Mouse (Mus musculus) embryonic facial prominence, embryonic 10.5 days (tissue): ENCODE measurements around the gene Gm13271. TPM values are rescaled to one million over a fixed set of nuclear protein-coding genes. Genes with fewer than 3 reads are reported as not detected.
"Not testable (repeated sequence)": the region's sequence is repeated elsewhere in the genome, so short reads cannot be mapped to it uniquely, and the experiment has no call there.

Source experiments
- DNase-seq: peaks from one replicate; pipeline ENCODE4 v3.0.0-alpha.2; 2017; ENCODE audit warnings: low spot score
- H3K27ac ChIP-seq: fragments of 300-500 bp; sonication (generic); replicated peaks from 2 replicates; pipeline ENCODE4 v1.5.1; 2016; ENCODE audit warnings: mild to moderate bottlenecking
- H3K27me3 ChIP-seq: fragments of 300-500 bp; sonication (generic); replicated peaks from 2 replicates; pipeline ENCODE4 v1.6.1; 2016; ENCODE audit warnings: low read depth, mild to moderate bottlenecking; ENCODE audit not compliant: poor library complexity, severe bottlenecking
- H3K36me3 ChIP-seq: fragments of 300-500 bp; sonication (generic); replicated peaks from 2 replicates; pipeline ENCODE4 v1.6.1; 2016; ENCODE audit warnings: mild to moderate bottlenecking, moderate library complexity
- H3K4me1 ChIP-seq: fragments of 300-500 bp; sonication (generic); 2 replicates; pipeline ENCODE4 v1.6.1; 2016
- H3K4me3 ChIP-seq: fragments of 300-500 bp; sonication (generic); 2 replicates; pipeline ENCODE4 v1.5.1; 2016; ENCODE audit warnings: mild to moderate bottlenecking, moderate library complexity
- H3K9me3 ChIP-seq: fragments of 300-500 bp; sonication (generic); 2 replicates; pipeline ENCODE4 v1.6.1; 2016; ENCODE audit warnings: mild to moderate bottlenecking
- WGBS: fragments of 180-500 bp; shearing (Covaris S2); methylation state at CpG from one replicate; pipeline ENCODE4 v1.1.7; 2016; 5-methylcytosine and 5-hydroxymethylcytosine counted together
- polyA plus RNA-seq: library from polyadenylated mRNA; unstranded; fragments of >200 nt; fragmentation: Nextera tagmentation; extraction: Ambion mirVana; gene quantifications from 2 replicates; pipeline ENCODE4 v1.2.1, GENCODE M21; 2016

The Gm13271 gene
- polyA plus RNA-seq, 1 experiment from 2014 or later: not detected

DNA sequence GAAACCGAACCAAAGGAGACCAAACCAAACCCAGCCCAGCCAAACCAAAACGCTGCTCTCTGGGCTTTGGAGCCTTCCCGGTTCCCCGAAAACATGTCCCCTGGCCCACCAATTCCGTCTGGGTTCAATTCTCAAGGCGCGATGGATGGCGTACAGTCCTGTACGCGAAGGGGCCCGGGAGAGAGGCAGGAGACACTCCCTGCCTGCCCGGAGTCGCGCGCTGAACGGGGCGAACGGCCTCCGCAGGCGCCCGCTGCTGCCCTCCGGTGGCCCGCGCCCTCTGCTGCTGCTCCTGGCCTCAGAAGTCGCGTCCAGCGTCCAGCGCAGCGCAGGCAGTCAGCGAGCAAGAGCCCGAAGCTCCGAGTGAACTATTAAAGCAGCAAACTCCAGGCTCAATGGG lies 18.9 kb downstream of the Gm13271 start, which contains the start of gene Gm13290:
Gene Gm13290, plus strand, starts transcription at position 301 of the 400 bp plus-strand sequence.
- not testable (repeated sequence) for H3K4me3 ChIP-seq, H3K9me3 ChIP-seq, H3K27ac ChIP-seq, H3K4me1 ChIP-seq, H3K36me3 ChIP-seq, H3K27me3 ChIP-seq, DNase-seq
- no CpG with 5 or more reads among the region's 32 CpGs for WGBS

GRCm38 (mm10) chr4:88776622-88777021 lies 22.0 kb downstream of the Gm13271 start, which contains the start of gene Gm13289:
Gene Gm13289, plus strand, starts transcription at chr4:88776922.
- H3K27me3 ChIP-seq, H3K4me1 ChIP-seq, DNase-seq, H3K27ac ChIP-seq, H3K4me3 ChIP-seq, H3K36me3 ChIP-seq, H3K9me3 ChIP-seq: not testable (repeated sequence)
- no CpG with 5 or more reads among the region's 29 CpGs for WGBS

DNA sequence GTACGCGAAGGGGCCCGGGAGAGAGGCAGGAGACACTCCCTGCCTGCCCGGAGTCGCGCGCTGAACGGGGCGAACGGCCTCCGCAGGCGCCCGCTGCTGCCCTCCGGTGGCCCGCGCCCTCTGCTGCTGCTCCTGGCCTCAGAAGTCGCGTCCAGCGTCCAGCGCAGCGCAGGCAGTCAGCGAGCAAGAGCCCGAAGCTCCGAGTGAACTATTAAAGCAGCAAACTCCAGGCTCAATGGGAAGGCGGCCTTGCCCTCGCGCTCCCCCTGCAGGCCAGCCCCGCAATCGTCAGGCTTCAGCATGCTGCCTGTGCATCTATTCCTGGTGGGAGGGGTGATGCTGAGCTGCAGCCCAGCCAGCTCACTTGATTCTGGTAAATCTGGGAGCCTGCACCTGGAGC lies 24.9 kb downstream of the Gm13271 start, which contains the start of gene Gm13272:
Gene Gm13272, plus strand, starts transcription at position 301 of the 400 bp plus-strand sequence.
- H3K9me3 ChIP-seq, H3K4me1 ChIP-seq, H3K27ac ChIP-seq, H3K27me3 ChIP-seq, H3K36me3 ChIP-seq, DNase-seq, H3K4me3 ChIP-seq: not testable (repeated sequence)
- no CpG with 5 or more reads among the region's 29 CpGs for WGBS

DNA sequence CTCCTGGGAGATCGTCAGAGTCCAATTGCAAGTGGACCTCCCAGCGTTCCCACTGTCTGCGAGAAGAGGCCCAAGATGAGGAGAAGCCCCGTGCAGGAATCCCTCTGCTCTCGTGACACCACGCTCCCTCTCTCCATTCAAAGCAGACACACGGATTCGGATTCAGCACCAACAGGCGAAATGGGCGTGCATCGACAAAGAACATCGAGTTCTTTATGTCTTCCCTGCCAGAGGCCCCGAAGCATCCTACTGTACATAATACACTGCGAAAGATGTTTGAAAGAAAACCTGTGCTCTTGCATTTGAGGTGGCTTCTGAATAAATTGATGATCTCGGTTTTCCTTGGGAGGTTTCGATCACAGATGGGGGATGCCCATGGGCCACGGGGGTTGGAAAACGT lies 25.7 kb downstream of the Gm13271 start:
- not testable (repeated sequence) for H3K9me3 ChIP-seq, H3K4me3 ChIP-seq, H3K4me1 ChIP-seq, H3K36me3 ChIP-seq, H3K27me3 ChIP-seq, DNase-seq, H3K27ac ChIP-seq
- WGBS: 42% methylated on average over 16 of the region's 18 CpGs

DNA sequence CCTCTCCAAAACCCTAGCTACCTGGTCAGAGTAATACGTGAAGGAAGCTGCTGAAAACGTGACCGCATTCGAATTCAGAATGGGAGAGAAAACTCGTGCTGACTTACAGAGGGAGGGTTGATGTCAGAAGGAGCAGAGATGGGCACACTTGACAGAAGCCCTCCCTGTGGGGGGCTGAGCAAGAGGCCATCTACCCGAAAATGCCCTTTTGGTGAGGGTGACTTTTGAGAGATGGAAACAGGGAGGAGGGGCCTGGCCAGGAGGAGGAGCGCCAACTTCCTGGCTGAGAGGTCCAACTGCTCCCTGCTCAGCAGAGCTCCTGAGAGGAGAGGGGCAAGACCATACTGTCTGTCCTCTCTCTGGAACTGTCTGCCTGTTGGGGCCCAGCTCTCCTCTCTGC lies 27.2 kb downstream of the Gm13271 start, which contains the start of gene Ifnz:
Gene Ifnz, plus strand, starts transcription at position 301 of the 400 bp plus-strand sequence.
- not testable (repeated sequence) for H3K4me1 ChIP-seq, DNase-seq, H3K27me3 ChIP-seq, H3K27ac ChIP-seq, H3K9me3 ChIP-seq, H3K36me3 ChIP-seq
- H3K4me3 ChIP-seq: peak within 1 kb of the TSS; percentile 40; the same call in 1 of the 2 replicates
- 24% methylated on average over 5 of the region's 7 CpGs for WGBS

DNA sequence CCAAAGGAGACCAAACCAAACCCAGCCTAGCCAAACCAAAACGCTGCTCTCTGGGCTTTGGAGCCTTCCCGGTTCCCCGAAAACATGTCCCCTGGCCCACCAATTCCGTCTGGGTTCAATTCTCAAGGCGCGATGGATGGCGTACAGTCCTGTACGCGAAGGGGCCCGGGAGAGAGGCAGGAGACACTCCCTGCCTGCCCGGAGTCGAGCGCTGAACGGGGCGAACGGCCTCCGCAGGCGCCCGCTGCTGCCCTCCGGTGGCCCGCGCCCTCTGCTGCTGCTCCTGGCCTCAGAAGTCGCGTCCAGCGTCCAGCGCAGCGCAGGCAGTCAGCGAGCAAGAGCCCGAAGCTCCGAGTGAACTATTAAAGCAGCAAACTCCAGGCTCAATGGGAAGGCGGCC lies 27.7 kb downstream of the Gm13271 start:
- 2% methylated on average over 15 of the region's 31 CpGs for WGBS
- not testable (repeated sequence) for H3K36me3 ChIP-seq, H3K4me1 ChIP-seq, H3K27ac ChIP-seq, H3K27me3 ChIP-seq, DNase-seq, H3K9me3 ChIP-seq
- peak overlapping the region; percentile 40; the same call in 1 of the 2 replicates for H3K4me3 ChIP-seq

DNA sequence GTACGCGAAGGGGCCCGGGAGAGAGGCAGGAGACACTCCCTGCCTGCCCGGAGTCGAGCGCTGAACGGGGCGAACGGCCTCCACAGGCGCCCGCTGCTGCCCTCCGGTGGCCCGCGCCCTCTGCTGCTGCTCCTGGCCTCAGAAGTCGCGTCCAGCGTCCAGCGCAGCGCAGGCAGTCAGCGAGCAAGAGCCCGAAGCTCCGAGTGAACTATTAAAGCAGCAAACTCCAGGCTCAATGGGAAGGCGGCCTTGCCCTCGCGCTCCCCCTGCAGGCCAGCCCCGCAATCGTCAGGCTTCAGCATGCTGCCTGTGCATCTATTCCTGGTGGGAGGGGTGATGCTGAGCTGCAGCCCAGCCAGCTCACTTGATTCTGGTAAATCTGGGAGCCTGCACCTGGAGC lies 30.7 kb downstream of the Gm13271 start, which contains the start of gene Gm13276:
Gene Gm13276, plus strand, starts transcription at position 301 of the 400 bp plus-strand sequence.
- H3K4me3 ChIP-seq, H3K27ac ChIP-seq, H3K36me3 ChIP-seq, H3K27me3 ChIP-seq, H3K4me1 ChIP-seq, H3K9me3 ChIP-seq, DNase-seq: not testable (repeated sequence)
- WGBS: no CpG with 5 or more reads among the region's 27 CpGs

GRCm38 (mm10) chr4:88788402-88788801 lies 33.7 kb downstream of the Gm13271 start, which contains the start of gene Gm13277:
Gene Gm13277, plus strand, starts transcription at chr4:88788632.
- not testable (repeated sequence) for H3K9me3 ChIP-seq, H3K4me3 ChIP-seq, H3K27ac ChIP-seq, H3K27me3 ChIP-seq, H3K4me1 ChIP-seq, DNase-seq, H3K36me3 ChIP-seq
- 0% methylated on average over 4 of the region's 28 CpGs for WGBS

GRCm38 (mm10) chr4:88791250-88791649 lies 36.6 kb downstream of the Gm13271 start, which contains the start of gene Gm13278:
Gene Gm13278, plus strand, starts transcription at chr4:88791550.
- not testable (repeated sequence) for H3K27me3 ChIP-seq, H3K27ac ChIP-seq, H3K9me3 ChIP-seq, H3K4me1 ChIP-seq, DNase-seq, H3K4me3 ChIP-seq, H3K36me3 ChIP-seq
- WGBS: no CpG with 5 or more reads among the region's 28 CpGs

DNA sequence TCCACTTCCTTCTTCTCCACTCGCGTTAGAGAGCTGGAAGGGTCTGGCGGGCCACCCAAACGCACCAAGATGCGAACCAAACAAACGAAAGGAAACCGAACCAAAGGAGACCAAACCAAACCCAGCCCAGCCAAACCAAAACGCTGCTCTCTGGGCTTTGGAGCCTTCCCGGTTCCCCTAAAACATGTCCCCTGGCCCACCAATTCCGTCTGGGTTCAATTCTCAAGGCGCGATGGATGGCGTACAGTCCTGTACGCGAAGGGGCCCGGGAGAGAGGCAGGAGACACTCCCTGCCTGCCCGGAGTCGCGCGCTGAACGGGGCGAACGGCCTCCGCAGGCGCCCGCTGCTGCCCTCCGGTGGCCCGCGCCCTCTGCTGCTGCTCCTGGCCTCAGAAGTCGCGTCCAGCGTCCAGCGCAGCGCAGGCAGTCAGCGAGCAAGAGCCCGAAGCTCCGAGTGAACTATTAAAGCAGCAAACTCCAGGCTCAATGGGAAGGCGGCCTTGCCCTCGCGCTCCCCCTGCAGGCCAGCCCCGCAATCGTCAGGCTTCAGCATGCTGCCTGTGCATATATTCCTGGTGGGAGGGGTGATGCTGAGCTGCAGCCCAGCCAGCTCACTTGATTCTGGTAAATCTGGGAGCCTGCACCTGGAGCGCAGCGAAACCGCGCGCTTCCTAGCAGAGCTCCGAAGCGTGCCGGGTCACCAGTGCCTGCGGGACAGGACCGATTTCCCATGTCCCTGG lies 39.4 kb downstream of the Gm13271 start, which contains the start of gene Gm13275:
Gene Gm13275, plus strand, starts transcription at position 552 of the 740 bp plus-strand sequence.
- not testable (repeated sequence) for H3K36me3 ChIP-seq, H3K9me3 ChIP-seq, H3K4me3 ChIP-seq, H3K27ac ChIP-seq, DNase-seq, H3K27me3 ChIP-seq, H3K4me1 ChIP-seq
- 2% methylated on average over 19 of the region's 52 CpGs for WGBS

- H3K4me1 ChIP-seq, H3K9me3 ChIP-seq: not testable (repeated sequence)
These were observed 42.4 kb downstream of the Gm13271 start, which contains the start of gene Gm13279 for GRCm38 (mm10) chr4:88797097-88797496. Gene Gm13279, plus strand, starts transcription at chr4:88797397.

DNA sequence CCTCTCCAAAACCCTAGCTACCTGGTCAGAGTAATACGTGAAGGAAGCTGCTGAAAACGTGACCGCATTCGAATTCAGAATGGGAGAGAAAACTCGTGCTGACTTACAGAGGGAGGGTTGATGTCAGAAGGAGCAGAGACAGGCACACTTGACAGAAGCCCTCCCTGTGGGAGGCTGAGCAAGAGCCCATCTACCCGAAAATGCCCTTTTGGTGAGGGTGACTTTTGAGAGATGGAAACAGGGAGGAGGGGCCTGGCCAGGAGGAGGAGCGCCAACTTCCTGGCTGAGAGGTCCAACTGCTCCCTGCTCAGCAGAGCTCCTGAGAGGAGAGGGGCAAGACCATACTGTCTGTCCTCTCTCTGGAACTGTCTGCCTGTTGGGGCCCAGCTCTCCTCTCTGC lies 44.7 kb downstream of the Gm13271 start, which contains the start of gene Gm13285:
Gene Gm13285, plus strand, starts transcription at position 301 of the 400 bp plus-strand sequence.
- not testable (repeated sequence) for DNase-seq
- WGBS: 9% methylated on average over 6 of the region's 7 CpGs

More at GRCm38 (mm10) chr4:88797097-88797496, 42.4 kb downstream of the Gm13271 start, which contains the start of gene Gm13279:
- H3K27ac ChIP-seq, H3K27me3 ChIP-seq, DNase-seq, H3K4me3 ChIP-seq, H3K36me3 ChIP-seq: not testable (repeated sequence)
- no CpG with 5 or more reads among the region's 28 CpGs for WGBS

DNA sequence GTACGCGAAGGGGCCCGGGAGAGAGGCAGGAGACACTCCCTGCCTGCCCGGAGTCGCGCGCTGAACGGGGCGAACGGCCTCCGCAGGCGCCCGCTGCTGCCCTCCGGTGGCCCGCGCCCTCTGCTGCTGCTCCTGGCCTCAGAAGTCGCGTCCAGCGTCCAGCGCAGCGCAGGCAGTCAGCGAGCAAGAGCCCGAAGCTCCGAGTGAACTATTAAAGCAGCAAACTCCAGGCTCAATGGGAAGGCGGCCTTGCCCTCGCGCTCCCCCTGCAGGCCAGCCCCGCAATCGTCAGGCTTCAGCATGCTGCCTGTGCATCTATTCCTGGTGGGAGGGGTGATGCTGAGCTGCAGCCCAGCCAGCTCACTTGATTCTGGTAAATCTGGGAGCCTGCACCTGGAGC lies 48.3 kb downstream of the Gm13271 start, which contains the start of gene Gm13287:
Gene Gm13287, plus strand, starts transcription at position 301 of the 400 bp plus-strand sequence.
- H3K4me3 ChIP-seq, H3K4me1 ChIP-seq: not testable (repeated sequence)
- no CpG with 5 or more reads among the region's 29 CpGs for WGBS

More for the DNA sequence above, 44.7 kb downstream of the Gm13271 start, which contains the start of gene Gm13285:
- H3K4me1 ChIP-seq, H3K9me3 ChIP-seq, H3K27ac ChIP-seq, H3K36me3 ChIP-seq, H3K27me3 ChIP-seq, H3K4me3 ChIP-seq: not testable (repeated sequence)

More for the DNA sequence above, 48.3 kb downstream of the Gm13271 start, which contains the start of gene Gm13287:
- not testable (repeated sequence) for H3K27ac ChIP-seq, H3K36me3 ChIP-seq, H3K9me3 ChIP-seq, DNase-seq
- H3K27me3 ChIP-seq: peaks cover 13% of the 10 kb centered on the region
